Mouse (Mus musculus) midbrain, postnatal 0 days (tissue): Measurements from ENCODE around the gene Hoxd3. TPM values are rescaled to one million over a fixed set of nuclear protein-coding genes. Genes with fewer than 3 reads are reported as not detected.
A peak's percentile ranks its signal among the peaks of the same experiment; 100 is the strongest.

Source experiments
- ATAC-seq: fragments of 200-750 bp; cut with Nextera tagmentation; 2 replicates; pipeline ENCODE4 v1.8.0; 2017; ENCODE audit warnings: moderate number of reproducible peaks, mild to moderate bottlenecking, moderate TSS enrichment, moderate library complexity; ENCODE audit not compliant: low FRiP score
- DNase-seq: peaks from one replicate; pipeline ENCODE4 v3.0.0-alpha.2; 2015; ENCODE audit warnings: low spot score
- H3K27ac ChIP-seq: fragments of 300-500 bp; sonication (generic); 2 replicates; pipeline ENCODE4 v1.5.1; 2014; ENCODE audit warnings: low read depth, mild to moderate bottlenecking, low read length, mixed read lengths
- H3K27me3 ChIP-seq: fragments of 300-500 bp; sonication (generic); 2 replicates; pipeline ENCODE4 v1.6.1; 2014; ENCODE audit warnings: low read length, control low read depth, mixed read lengths; ENCODE audit not compliant: insufficient read depth
- H3K36me3 ChIP-seq: fragments of 300-500 bp; sonication (generic); 2 replicates; pipeline ENCODE4 v1.6.1; 2014; ENCODE audit warnings: low read length, control low read depth, mixed read lengths; ENCODE audit not compliant: insufficient read depth
- H3K4me1 ChIP-seq: fragments of 300-500 bp; sonication (generic); 2 replicates; pipeline ENCODE4 v1.6.1; 2014; ENCODE audit warnings: mild to moderate bottlenecking, control low read depth, antibody characterized with exemption, low read length, mixed read lengths; ENCODE audit not compliant: insufficient read depth
- H3K4me2 ChIP-seq: fragments of 300-500 bp; sonication (generic); 2 replicates; pipeline ENCODE4 v1.6.1; 2014; ENCODE audit warnings: low read depth, mild to moderate bottlenecking, low read length, mixed read lengths; ENCODE audit not compliant: poor library complexity, severe bottlenecking
- H3K4me3 ChIP-seq: fragments of 300-500 bp; sonication (generic); 2 replicates; pipeline ENCODE4 v1.5.1; 2014; ENCODE audit warnings: low read depth, mild to moderate bottlenecking, low read length, moderate library complexity
- H3K9ac ChIP-seq: fragments of 300-500 bp; sonication (generic); replicated peaks from 2 replicates; pipeline ENCODE4 v1.6.1; 2014; ENCODE audit warnings: mild to moderate bottlenecking, low read length, moderate library complexity, mixed read lengths; ENCODE audit not compliant: poor library complexity, severe bottlenecking
- H3K9me3 ChIP-seq: fragments of 300-500 bp; sonication (generic); 2 replicates; pipeline ENCODE4 v1.6.1; 2016; ENCODE audit warnings: low read length, control low read depth
- CTCF ChIP-seq: IDR thresholded peaks from 2 replicates; pipeline ENCODE4 v1.5.1; 2016; ENCODE audit warnings: antibody characterized with exemption, mild to moderate bottlenecking
- WGBS: fragments of 180-500 bp; shearing (Covaris S2); extraction: QIAGEN DNeasy Blood & Tissue Kit; methylation state at CpG from one replicate; pipeline ENCODE4 v1.1.7; 2014; 5-methylcytosine and 5-hydroxymethylcytosine counted together
- microRNA counts: library from miRNA; unstranded; fragments of <30 nt; microRNA quantifications from one replicate; lab custom pipeline; 2015
- microRNA-seq: library from miRNA; unstranded; fragments of <30 nt; microRNA quantifications from one replicate; pipeline ENCODE4, GENCODE M21; 2016; ENCODE audit warnings: borderline number of aligned reads
- polyA plus RNA-seq: library from polyadenylated mRNA; unstranded; fragments of >200 nt; fragmentation: Nextera tagmentation; extraction: Ambion mirVana; gene quantifications from 2 replicates; pipeline ENCODE4 v1.2.1, GENCODE M21; 2015
- total RNA-seq: library from RNA; depleted of rRNA; stranded (reverse); fragments of >200 nt; gene quantifications from 2 replicates; pipeline ENCODE4 v1.2.3, GENCODE M21; 2014; rRNA removed

Hoxd3 gene
- total and polyA plus RNA-seq, 2 experiments from 2014 or later: 11.6 TPM; not detected in 1

DNA sequence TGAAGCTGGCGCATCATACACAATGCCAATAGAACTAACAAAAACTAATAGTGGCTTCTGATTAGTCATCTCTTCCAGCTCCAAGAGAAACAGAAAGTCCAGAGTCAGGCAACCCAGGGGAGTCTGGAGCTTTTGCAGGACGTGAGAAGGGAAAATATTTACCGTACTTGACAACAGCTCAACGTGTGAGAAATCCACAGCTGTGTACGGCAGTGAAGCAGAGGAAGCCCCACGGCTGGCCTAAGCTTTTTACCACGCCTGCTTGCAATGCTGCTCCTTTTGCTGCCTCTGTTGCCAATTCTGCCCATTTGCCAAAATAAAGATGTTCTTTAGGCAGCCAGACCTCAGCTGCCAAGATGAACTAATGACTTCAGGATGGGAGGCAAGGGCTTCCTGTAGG, 83.8 kb downstream of the Hoxd3 start:
- WGBS: 55% methylated on average over 7 of the region's 7 CpGs
- Histone ChIP-seq H3K36me3 (no peaks in the 10 kb centered on the region), H3K27me3 (no peaks in the 10 kb centered on the region), H3K4me2 (no peak overlapping the region), H3K9ac (no peak overlapping the region), H3K4me3 (no peak overlapping the region), H3K9me3 (no peaks in the 10 kb centered on the region), H3K4me1 (no peaks in the 10 kb centered on the region), H3K27ac (no peak overlapping the region)
- DNase-seq (peak; percentile 30), ATAC-seq (no peak)
- no peak for TF ChIP-seq CTCF

MicroRNAs within 50 kb of the gene (microRNA counts, 519-probe panel; counts per million panel counts)
- 528 counts per million, percentile 58 among the panel's probes with 10 or more counts for microRNA mmu-miR-10b (lab: Ali Mortazavi, UCI)

Small RNAs within 50 kb of the gene (microRNA-seq; reads per million reads assigned to microRNA genes)
- gene Gm44463: not detected
- gene Mir10b: 436 reads per million, percentile 63 among the genes with 10 or more reads in this experiment

Other genes with a start within 250 kb of the Hoxd3 start
- gene Lnpk, start 132.5 kb upstream of the Hoxd3 start, total RNA-seq: 54.6 and 76.0 TPM in 2 replicates
- 35.2 and 40.2 TPM in 2 replicates for gene Lnpk, start 132.5 kb upstream of the Hoxd3 start, polyA plus RNA-seq
- gene Evx2, start 52.4 kb upstream of the Hoxd3 start, total RNA-seq: 4.2 and 6.4 TPM in 2 replicates
- 0.33 and 0.42 TPM in 2 replicates for gene Evx2, start 52.4 kb upstream of the Hoxd3 start, polyA plus RNA-seq
- gene Hoxd13, start 43.6 kb upstream of the Hoxd3 start, total RNA-seq: 0.19 TPM in 1 of 2 replicates, not detected in the other
- not detected in 2 replicates for gene Hoxd13, start 43.6 kb upstream of the Hoxd3 start, polyA plus RNA-seq
- gene Hoxd12, start 36.9 kb upstream of the Hoxd3 start, total RNA-seq: not detected in 2 replicates
- gene Hoxd12, start 36.9 kb upstream of the Hoxd3 start, polyA plus RNA-seq: not detected in 2 replicates
- gene Hoxd11, start 32.4 kb upstream of the Hoxd3 start, total RNA-seq: not detected in 2 replicates
- not detected in 2 replicates for gene Hoxd11, start 32.4 kb upstream of the Hoxd3 start, polyA plus RNA-seq
- gene Hoxd10, start 20.0 kb upstream of the Hoxd3 start, total RNA-seq: 0.22 TPM in 1 of 2 replicates, not detected in the other
- gene Hoxd10, start 20.0 kb upstream of the Hoxd3 start, polyA plus RNA-seq: not detected in 2 replicates
- not detected in 2 replicates for gene Hoxd9, start 14.2 kb upstream of the Hoxd3 start, total RNA-seq
- gene Hoxd9, start 14.2 kb upstream of the Hoxd3 start, polyA plus RNA-seq: not detected in 2 replicates
- 0.05 TPM in 1 of 2 replicates, not detected in the other for gene Hoxd8, start 7.3 kb upstream of the Hoxd3 start, total RNA-seq
- not detected in 2 replicates for gene Hoxd8, start 7.3 kb upstream of the Hoxd3 start, polyA plus RNA-seq
- 1.2 TPM in 1 of 2 replicates, not detected in the other for gene Hoxd4, start within 50 bp of the Hoxd3 start, total RNA-seq
- gene Hoxd4, start within 50 bp of the Hoxd3 start, polyA plus RNA-seq: not detected in 2 replicates
- gene Gm28230, start 14.8 kb downstream of the Hoxd3 start, total RNA-seq: not detected in 2 replicates
- gene Gm28230, start 14.8 kb downstream of the Hoxd3 start, polyA plus RNA-seq: not detected in 2 replicates
- gene Hoxd1, start 51.1 kb downstream of the Hoxd3 start, total RNA-seq: not detected in 2 replicates
- not detected in 2 replicates for gene Hoxd1, start 51.1 kb downstream of the Hoxd3 start, polyA plus RNA-seq
- gene Mtx2, start 113.9 kb downstream of the Hoxd3 start, total RNA-seq: 114 and 125 TPM in 2 replicates
- 146 and 151 TPM in 2 replicates for gene Mtx2, start 113.9 kb downstream of the Hoxd3 start, polyA plus RNA-seq